Mouse (Mus musculus): ENCODE results near the gene Fig4. TPM values are rescaled to one million over a fixed set of nuclear protein-coding genes. Genes with fewer than 3 reads are reported as not detected.
A peak's percentile ranks its signal among the peaks of the same experiment; 100 is the strongest.

Fig4 gene
- 0.27 and 0.38 TPM in 2 replicates for polyA plus RNA-seq (2012)

DNA sequence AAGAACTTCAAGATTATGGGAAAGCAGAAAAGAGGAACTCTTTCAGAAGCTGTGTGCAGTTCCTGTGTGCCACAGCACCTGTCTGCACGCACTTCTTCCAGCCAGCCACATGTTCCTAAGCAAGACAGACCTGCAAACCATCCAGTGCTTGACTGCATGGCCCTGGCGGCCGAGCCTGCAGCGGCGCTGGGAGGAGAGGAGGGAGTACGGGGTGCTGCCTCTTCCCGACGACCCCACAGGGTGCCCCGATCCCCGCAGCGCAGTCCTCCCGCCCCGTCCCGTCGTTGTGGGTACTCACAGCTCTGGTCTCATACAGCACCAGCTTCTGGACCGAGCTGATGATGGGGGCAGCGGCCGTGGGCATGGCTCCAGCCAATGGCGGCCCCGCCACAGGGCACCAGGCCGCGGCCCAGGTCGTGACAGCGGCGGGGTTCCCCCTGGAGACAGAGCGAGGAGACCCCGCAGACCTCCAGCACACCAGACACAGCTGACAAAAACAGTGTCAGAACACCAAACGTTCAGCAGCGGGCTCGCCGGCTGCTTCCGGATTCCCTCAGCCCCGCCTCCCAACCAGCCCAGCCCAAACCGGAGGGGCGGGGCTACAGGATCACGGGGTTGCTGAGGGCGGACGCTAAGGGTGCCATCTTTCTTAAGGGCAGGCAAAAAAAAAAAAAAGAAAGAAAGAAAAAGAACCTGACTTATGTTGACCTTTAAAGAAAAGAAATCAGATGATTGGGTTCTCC is at the start of gene Fig4:
Fig4 (minus strand) TSS at position 572 of the 743 bp plus-strand sequence.
- no peaks in the 10 kb centered on the region for H3K27me3 ChIP-seq (ENCODE audit: control insufficient read depth)

GRCm38 (mm10) chr10:41341346-41341745 is 38.3 kb upstream of the Fig4 start:
- no peaks in the 10 kb centered on the region for H3K9me3 ChIP-seq (ENCODE audit: control insufficient read depth, low read length)

More for the DNA sequence above, at the start of gene Fig4:
- Histone ChIP-seq H3K9me3 (ENCODE audit: control insufficient read depth, low read length) (no peaks in the 10 kb centered on the region), H3K36me3 (ENCODE audit: control insufficient read depth) (no peaks in the 10 kb centered on the region), H3K4me1 (ENCODE audit: control insufficient read depth) (peaks cover 35% of the 10 kb centered on the region), H3K4me3 (replicated peaks) (peak within 1 kb of the TSS; percentile 87)
- TF ChIP-seq TAL1 (IDR thresholded peaks at IDR 0.05; ENCODE audit: low read length) (no peak), GATA1 (IDR thresholded peaks at IDR 0.05; ENCODE audit: low read length) (no peak)

GRCm38 (mm10) chr10:41332533-41333043 is 29.5 kb upstream of the Fig4 start:
- Histone ChIP-seq H3K4me1 (ENCODE audit: control insufficient read depth) (no peaks in the 10 kb centered on the region), H3K36me3 (ENCODE audit: control insufficient read depth) (no peaks in the 10 kb centered on the region), H3K4me3 (replicated peaks) (no peak overlapping the region), H3K9me3 (ENCODE audit: control insufficient read depth, low read length) (no peaks in the 10 kb centered on the region), H3K27me3 (ENCODE audit: control insufficient read depth) (no peaks in the 10 kb centered on the region)
- no peak for TF ChIP-seq TAL1 (IDR thresholded peaks at IDR 0.05; ENCODE audit: low read length)
- TF ChIP-seq GATA1 (IDR thresholded peaks at IDR 0.05; ENCODE audit: low read length): no peak

More at GRCm38 (mm10) chr10:41341346-41341745, 38.3 kb upstream of the Fig4 start:
- TF ChIP-seq TAL1 (IDR thresholded peaks at IDR 0.05; ENCODE audit: low read length) (no peak), GATA1 (IDR thresholded peaks at IDR 0.05; ENCODE audit: low read length) (no peak)
- Histone ChIP-seq H3K27me3 (ENCODE audit: control insufficient read depth) (no peaks in the 10 kb centered on the region), H3K36me3 (ENCODE audit: control insufficient read depth) (no peaks in the 10 kb centered on the region), H3K4me1 (ENCODE audit: control insufficient read depth) (no peaks in the 10 kb centered on the region), H3K4me3 (replicated peaks) (no peak overlapping the region)

GRCm38 (mm10) chr10:41315866-41316265 is 12.8 kb upstream of the Fig4 start:
- no peak overlapping the region for H3K4me3 ChIP-seq (replicated peaks)
- no peaks in the 10 kb centered on the region for H3K36me3 ChIP-seq (ENCODE audit: control insufficient read depth)
- no peaks in the 10 kb centered on the region for H3K4me1 ChIP-seq (ENCODE audit: control insufficient read depth)
- TF ChIP-seq TAL1 (IDR thresholded peaks at IDR 0.05; ENCODE audit: low read length) (no peak), GATA1 (IDR thresholded peaks at IDR 0.05; ENCODE audit: low read length) (no peak)
- H3K27me3 ChIP-seq (ENCODE audit: control insufficient read depth): no peaks in the 10 kb centered on the region
- no peaks in the 10 kb centered on the region for H3K9me3 ChIP-seq (ENCODE audit: control insufficient read depth, low read length)

GRCm38 (mm10) chr10:41308205-41308604 is 5.1 kb upstream of the Fig4 start:
- Histone ChIP-seq H3K9me3 (ENCODE audit: control insufficient read depth, low read length) (no peaks in the 10 kb centered on the region), H3K4me1 (ENCODE audit: control insufficient read depth) (peaks cover 12% of the 10 kb centered on the region), H3K4me3 (replicated peaks) (no peak overlapping the region), H3K27me3 (ENCODE audit: control insufficient read depth) (no peaks in the 10 kb centered on the region), H3K36me3 (ENCODE audit: control insufficient read depth) (no peaks in the 10 kb centered on the region)
- TF ChIP-seq GATA1 (IDR thresholded peaks at IDR 0.05; ENCODE audit: low read length) (no peak), TAL1 (IDR thresholded peaks at IDR 0.05; ENCODE audit: low read length) (no peak)

GRCm38 (mm10) chr10:41304961-41305455 is 1.9 kb upstream of the Fig4 start:
- H3K4me1 ChIP-seq (ENCODE audit: control insufficient read depth): peaks cover 30% of the 10 kb centered on the region
- TF ChIP-seq GATA1 (IDR thresholded peaks at IDR 0.05; ENCODE audit: low read length): no peak
- no peak for TF ChIP-seq TAL1 (IDR thresholded peaks at IDR 0.05; ENCODE audit: low read length)
- H3K4me3 ChIP-seq (replicated peaks): no peak overlapping the region
- H3K36me3 ChIP-seq (ENCODE audit: control insufficient read depth): no peaks in the 10 kb centered on the region
- no peaks in the 10 kb centered on the region for H3K27me3 ChIP-seq (ENCODE audit: control insufficient read depth)
- H3K9me3 ChIP-seq (ENCODE audit: control insufficient read depth, low read length): no peaks in the 10 kb centered on the region

GRCm38 (mm10) chr10:41303639-41304444 is 782 bp upstream of the Fig4 start, which contains the start of gene Ak9:
Gene Ak9 (plus strand): TSS chr10:41303980.
- H3K9me3 ChIP-seq (ENCODE audit: control insufficient read depth, low read length): no peaks in the 10 kb centered on the region
- no peak for TF ChIP-seq GATA1 (IDR thresholded peaks at IDR 0.05; ENCODE audit: low read length)
- no peak for TF ChIP-seq TAL1 (IDR thresholded peaks at IDR 0.05; ENCODE audit: low read length)
- H3K27me3 ChIP-seq (ENCODE audit: control insufficient read depth): no peaks in the 10 kb centered on the region

GRCm38 (mm10) chr10:41300161-41300560 is 2.9 kb downstream of the Fig4 start:
- TF ChIP-seq TAL1 (IDR thresholded peaks at IDR 0.05; ENCODE audit: low read length): no peak
- no peak for TF ChIP-seq GATA1 (IDR thresholded peaks at IDR 0.05; ENCODE audit: low read length)
- no peak overlapping the region for H3K4me3 ChIP-seq (replicated peaks)
- H3K9me3 ChIP-seq (ENCODE audit: control insufficient read depth, low read length): no peaks in the 10 kb centered on the region
- no peaks in the 10 kb centered on the region for H3K27me3 ChIP-seq (ENCODE audit: control insufficient read depth)
- no peaks in the 10 kb centered on the region for H3K36me3 ChIP-seq (ENCODE audit: control insufficient read depth)
- peaks cover 36% of the 10 kb centered on the region for H3K4me1 ChIP-seq (ENCODE audit: control insufficient read depth)

More at GRCm38 (mm10) chr10:41303639-41304444, 782 bp upstream of the Fig4 start, which contains the start of gene Ak9:
- peaks cover 35% of the 10 kb centered on the region for H3K4me1 ChIP-seq (ENCODE audit: control insufficient read depth)
- H3K36me3 ChIP-seq (ENCODE audit: control insufficient read depth): no peaks in the 10 kb centered on the region
- H3K4me3 ChIP-seq (replicated peaks): peak within 1 kb of the TSS; percentile 87

DNA sequence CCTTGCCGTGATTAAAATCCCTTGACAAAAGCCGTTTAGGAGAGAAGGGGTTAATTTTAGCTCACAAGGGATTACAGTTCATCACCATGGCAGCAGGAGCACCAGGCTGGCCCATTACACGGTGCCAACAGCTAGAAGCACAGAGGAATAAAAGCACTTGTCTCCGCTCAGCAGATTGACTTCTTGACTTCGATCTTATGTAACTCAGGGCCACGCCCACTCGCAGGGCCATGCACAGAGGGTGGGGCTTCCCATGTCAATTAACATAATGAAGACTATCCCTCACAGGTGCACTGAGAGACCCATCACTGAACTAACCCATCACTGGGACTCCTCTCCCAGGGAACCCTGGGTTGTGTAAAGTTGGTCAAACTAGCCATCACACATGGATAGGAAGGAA is 7.9 kb downstream of the Fig4 start:
- Histone ChIP-seq H3K4me1 (ENCODE audit: control insufficient read depth) (peaks cover 8% of the 10 kb centered on the region), H3K4me3 (replicated peaks) (no peak overlapping the region), H3K27me3 (ENCODE audit: control insufficient read depth) (no peaks in the 10 kb centered on the region), H3K9me3 (ENCODE audit: control insufficient read depth, low read length) (no peaks in the 10 kb centered on the region), H3K36me3 (ENCODE audit: control insufficient read depth) (no peaks in the 10 kb centered on the region)
- TF ChIP-seq TAL1 (IDR thresholded peaks at IDR 0.05; ENCODE audit: low read length) (no peak), GATA1 (IDR thresholded peaks at IDR 0.05; ENCODE audit: low read length) (no peak)

All from erythroblast, embryonic 14.5 days (primary cell).